Mouse (Mus musculus) olfactory bulb, adult 2 months (tissue): ENCODE data around the gene Slc45a3.

ENCODE experiments used
- CTCF ChIP-seq: fragments of 200-500 bp; IDR thresholded peaks from 2 replicates; pipeline ENCODE4 v1.5.1; 2012; ENCODE audit warnings: low read depth, mild to moderate bottlenecking, low read length, moderate library complexity; ENCODE audit not compliant: insufficient read depth
- POLR2A ChIP-seq: fragments of 200-500 bp; IDR thresholded peaks from 2 replicates; pipeline ENCODE4 v1.6.1; 2012; ENCODE audit warnings: mild to moderate bottlenecking, low read depth, low read length, moderate library complexity; ENCODE audit not compliant: insufficient read depth

- no peak for TF ChIP-seq CTCF
- TF ChIP-seq POLR2A = no peak
These were observed 65.2 kb downstream of the Slc45a3 start for GRCm38 (mm10) chr1:132027978-132028377.
